Mouse (Mus musculus) cerebellum, postnatal 25 days (tissue): Measurements from ENCODE around the gene Nadk.
"Not testable (repeated sequence)": the region's sequence is repeated elsewhere in the genome, so short reads cannot be mapped to it uniquely, and the experiment has no call there.

Experiments
- DNase-seq, 2 experiments: peaks; one replicate each; pipeline ENCODE4 v3.0.0; 2021; ENCODE audit warnings: mixed read lengths in 2 of 2

Nadk gene

DNA sequence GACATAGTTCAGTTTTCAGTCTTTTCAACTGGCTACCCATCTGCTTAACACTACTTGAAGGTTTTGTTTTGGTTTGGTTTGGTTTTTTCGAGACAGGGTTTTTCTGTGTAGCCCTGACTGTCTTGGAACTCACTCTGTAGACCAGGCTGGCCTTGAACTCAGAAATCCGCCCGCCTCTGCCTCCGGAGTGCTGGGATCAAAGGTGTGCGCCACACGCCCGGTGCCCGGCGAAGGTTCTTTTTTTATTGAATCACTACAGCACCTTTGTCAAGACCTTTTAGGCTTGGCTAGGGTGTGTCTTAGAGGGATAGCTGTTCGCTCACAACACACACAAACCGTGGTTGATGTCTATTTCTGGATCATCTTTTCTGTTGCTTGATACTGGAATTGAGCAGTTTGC is 8.1 kb downstream of the Nadk start:
- DNase-seq: not testable (repeated sequence)

DNA sequence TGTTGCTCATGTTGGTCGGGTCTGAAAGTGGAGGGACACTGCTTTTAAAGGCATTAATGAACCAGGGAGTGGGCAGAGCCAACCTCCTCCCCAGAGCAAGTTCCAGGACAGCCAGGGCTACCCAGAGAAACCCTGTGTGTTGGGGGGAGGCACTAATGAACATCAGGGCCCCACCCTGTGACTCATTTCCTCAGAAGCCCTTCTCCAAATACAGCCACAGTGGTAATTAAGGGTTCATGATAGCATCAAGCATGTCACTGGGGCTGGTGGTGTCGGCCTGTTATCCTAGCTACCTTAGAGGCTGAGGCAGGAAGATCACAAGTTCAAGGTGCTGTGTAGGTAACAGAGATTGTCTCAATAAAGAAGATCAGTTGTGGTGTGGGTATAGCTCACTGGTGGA is 9.3 kb downstream of the Nadk start:
- no peak for DNase-seq

GRCm38 (mm10) chr4:155573155-155573554 is 11.0 kb downstream of the Nadk start:
- DNase-seq: no peak

- DNase-seq: no peak
Measured at GRCm38 (mm10) chr4:155573876-155574275, 11.7 kb downstream of the Nadk start.

DNA sequence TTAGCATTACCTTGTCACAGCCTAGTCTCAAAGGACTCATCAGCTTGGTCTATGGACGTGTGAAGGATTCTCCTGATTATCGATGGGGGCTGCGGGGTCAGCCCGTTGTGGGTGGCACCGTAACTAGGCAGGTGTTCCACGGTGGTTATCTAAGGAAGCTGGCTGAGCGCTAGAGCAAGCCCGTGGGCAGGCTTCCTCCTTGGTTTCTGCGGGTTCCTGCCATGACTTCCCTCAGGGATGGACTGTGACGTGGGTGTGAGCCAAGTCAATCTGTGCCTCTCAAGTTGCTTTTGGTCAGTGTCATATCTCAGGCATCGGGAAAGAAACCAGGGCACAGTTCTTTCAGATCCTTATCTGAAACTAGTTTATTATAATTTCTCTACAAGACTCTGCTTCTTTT is 12.8 kb downstream of the Nadk start:
- peak; percentile 42 to 56 for DNase-seq

- DNase-seq: no peak
Measured at GRCm38 (mm10) chr4:155575521-155575920, 13.3 kb downstream of the Nadk start.

DNA sequence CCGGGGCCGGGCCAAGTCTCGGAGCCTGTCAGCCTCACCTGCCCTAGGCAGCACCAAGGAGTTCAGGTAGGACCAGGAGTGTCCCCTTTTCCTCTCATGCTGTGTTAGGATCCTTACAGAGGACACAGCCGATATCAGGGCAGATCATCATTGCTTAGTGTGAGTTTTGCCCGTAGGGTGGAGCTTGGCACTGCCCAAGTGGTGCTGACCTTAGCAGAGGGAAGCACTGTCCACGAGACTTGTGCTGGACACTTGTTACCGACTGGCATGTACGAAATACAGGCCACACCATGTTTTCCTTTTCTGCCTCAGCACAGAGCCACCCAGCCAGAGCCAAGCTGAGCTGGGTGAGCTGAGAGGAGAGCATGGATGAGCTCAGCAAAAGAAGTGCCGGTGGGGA is 15.0 kb downstream of the Nadk start:
- DNase-seq: no peak

GRCm38 (mm10) chr4:155577741-155578140 is 15.6 kb downstream of the Nadk start:
- no peak for DNase-seq

- DNase-seq: no peak
Measured at GRCm38 (mm10) chr4:155578336-155579125, 16.4 kb downstream of the Nadk start.

GRCm38 (mm10) chr4:155580420-155580819 is 18.2 kb downstream of the Nadk start:
- peak; percentile 66 to 80 for DNase-seq

- no peak for DNase-seq
Measured at GRCm38 (mm10) chr4:155582279-155582905, 20.2 kb downstream of the Nadk start.

DNA sequence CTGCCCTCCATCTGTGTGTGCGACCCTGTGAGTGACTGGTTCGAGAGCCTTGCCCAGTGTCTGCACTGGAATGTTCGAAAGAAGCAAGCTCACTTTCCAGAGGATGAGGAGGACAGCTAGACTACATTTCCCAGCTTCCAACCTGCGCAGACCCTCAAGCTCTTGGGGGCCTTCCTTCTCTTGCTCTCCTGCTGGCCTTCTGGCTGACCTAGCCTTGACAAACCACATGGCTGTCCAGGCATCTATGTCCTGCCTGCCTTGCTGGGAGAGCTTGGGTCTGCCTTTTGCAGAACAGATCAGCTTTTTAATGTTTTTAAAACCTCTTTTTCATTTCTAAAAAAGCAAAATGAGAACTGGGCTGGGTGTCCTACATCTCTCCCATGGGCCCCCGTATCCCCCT is 27.2 kb downstream of the Nadk start:
- no peak for DNase-seq

DNA sequence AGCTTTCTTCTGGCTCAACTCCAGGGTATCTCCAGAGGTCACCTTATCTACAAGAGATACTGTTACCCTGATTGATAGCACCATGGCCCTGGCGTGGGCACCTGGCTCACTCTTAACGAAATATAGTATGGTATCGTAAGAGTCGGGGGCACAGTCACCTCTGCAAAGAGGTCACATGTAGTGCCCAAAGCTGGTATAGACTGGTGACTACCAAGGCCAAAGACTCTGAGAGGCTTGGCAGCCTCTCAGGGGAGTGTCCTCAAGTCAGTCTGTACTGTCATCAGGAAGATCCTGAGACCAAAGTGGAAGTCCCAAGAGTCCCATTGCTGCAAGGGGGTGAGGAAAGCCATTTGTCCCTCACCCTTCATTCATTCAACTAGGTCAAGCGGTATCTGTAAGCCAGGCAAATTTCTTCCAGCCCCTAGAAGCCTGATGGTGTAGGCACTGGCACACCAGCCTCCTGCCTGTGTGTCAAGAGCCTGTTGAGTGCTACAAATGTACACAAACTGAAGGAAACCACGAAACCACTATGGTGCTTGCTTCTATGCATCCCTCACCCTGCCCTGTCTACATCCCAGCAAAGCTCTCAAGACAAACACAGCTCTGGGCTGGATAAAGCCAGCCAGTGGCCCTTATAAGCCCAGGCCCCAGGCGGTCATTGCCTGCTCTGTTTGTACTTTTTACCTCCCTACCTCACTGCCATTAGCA is 29.0 kb downstream of the Nadk start:
- DNase-seq: no peak

DNA sequence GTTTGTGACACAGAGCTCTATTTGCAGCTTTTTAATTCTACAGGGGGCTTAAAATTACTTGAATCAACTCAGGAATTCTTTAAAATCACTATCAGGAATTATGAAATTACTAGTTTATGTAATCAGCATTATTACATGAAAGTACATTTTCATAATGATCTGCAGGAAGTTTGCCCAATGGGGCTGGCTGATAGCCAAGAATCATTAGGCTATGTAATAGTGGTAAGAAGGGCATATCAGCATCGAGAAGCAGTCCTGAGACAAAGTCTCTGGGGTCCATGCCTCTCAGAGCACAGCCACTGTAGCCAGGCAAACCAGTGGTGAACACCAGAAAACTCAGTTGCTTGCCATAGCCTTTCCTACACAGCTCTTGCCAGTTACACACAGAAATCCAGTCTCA is 31.6 kb downstream of the Nadk start:
- DNase-seq: no peak

GRCm38 (mm10) chr4:155595777-155596176 is 33.6 kb downstream of the Nadk start:
- DNase-seq: no peak

DNA sequence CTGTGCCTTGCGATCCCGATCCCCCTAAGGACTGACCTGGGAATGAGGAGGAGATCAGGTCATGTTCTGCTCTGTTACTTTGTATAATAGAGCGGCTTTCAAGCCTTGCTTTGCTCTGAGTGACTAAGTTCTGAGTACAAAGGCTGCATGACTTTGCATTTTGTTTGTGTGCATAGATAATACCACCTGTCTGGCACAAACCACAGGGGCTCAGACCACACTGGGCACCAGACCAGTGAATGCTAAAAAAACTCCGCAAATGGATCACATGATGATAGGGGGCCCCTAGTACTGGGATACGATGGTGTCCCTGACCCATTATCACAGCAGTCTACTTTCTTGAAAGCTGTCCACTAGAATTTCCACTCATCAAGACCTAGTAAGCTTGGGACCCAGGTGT is 34.4 kb downstream of the Nadk start:
- no peak for DNase-seq

DNA sequence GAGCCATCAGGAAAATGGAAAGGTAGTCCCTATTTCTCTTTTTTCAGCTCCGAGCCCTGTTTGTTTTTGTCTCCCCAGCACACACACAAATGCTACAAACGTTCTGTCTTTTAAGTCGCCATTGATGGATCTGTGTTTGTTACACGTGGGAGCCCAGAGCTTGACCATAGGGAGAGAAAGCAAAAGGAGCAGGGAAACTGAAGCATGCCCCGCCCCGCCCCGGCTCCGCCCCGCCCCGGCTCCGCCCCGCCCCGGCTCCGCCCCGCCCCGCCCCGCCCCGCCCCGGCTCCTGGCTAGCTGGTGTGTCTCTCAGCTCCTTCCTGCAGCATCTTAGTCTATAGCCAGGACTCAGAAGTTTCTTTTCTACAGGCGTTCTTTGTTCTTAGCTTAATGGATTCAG is 36.4 kb downstream of the Nadk start:
- DNase-seq: no peak

- no peak for DNase-seq
Measured at GRCm38 (mm10) chr4:155599901-155600825, 38.0 kb downstream of the Nadk start.

DNA sequence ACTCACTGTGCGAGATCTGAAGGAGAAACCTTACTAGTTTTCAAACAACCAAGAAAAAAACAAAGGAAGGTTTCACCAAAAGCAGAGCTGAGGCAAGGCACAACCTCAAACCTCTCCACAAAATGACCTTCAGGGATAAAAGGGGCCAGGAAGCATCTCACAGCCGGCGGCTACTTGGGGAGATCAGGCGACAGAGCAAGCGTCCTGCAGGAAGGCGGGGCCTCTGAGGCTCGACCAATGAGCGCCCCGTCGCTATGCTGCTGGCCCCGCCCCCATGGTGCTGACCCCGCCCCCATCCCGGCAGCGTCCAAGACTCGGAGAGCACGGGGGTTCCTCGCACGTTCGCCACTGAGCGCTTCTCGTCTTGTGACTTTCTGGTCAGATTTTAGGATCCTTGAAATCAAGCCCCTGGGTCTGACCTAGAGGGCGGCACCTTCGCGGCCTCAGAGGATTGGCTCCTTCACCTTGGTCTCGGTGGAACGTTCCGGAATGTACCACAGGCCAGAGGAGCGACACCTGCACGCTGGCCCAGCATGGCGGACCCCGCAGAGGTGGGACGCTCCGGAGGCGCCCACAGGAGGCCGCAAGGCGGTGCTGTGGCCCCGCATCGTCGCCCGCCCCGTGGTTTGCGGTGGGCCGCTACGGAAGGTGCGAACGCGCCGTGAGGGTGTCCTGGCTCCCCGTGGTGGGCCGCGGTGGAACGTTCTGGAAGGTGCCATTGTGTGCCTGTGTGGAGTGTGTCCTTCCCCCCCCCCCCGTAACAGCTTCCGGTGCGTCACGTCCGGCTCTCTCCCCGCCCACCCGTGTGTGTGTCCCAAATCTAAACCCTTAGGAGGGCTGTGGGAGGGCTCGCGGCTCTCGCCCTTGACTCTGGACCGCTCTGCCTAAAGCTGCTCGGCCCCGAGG is 39.2 kb downstream of the Nadk start, which contains the start of gene Slc35e2:
TSS of gene Slc35e2 (plus strand) at position 326 of the 906 bp plus-strand sequence.
- peak; percentile 99 for DNase-seq

DNA sequence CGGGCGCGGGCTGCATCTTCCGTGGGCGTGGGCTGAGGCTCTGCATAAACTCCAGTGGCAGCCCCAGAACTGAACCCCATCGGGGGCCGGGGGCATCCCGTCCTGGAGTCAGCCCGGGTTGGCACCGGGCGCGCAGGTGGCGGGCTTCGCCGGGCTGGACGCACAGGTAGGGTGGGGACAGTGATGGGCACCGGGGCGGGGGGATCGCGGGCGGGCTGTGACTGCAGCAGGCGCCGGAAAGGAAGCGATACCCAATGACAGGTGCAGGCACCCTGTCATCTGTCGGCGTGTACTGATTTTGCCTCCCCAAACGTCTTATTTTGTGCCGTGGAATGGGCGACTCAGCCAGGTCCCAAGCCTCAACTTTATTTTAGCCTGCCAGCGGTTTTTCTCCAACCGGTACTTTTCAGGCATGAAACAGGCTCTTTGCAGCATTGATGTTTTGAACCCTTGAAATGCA is 39.8 kb downstream of the Nadk start:
- DNase-seq: no peak

DNA sequence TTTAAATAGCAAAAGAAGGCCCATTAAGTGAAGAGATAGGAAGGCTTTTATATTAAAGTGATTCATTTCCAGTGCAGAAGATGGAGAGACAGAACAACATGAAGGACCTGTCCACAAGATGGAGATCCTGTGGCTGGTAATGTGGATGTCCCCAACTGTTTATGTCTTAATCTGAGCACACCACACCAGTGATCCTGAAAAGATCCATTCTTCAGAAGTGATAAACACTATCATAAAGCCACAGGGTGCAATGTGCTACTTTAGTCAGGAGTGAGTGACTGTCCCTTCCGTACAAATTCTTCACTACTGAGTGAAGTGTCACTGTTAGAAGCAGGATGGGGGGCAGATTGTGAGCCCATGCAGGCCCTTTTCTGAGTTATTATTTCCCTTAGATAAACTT is 40.6 kb downstream of the Nadk start:
- DNase-seq: no peak
